Mouse (Mus musculus) cerebellum, postnatal 14 days (tissue): Measurements from ENCODE around the gene Ttll9.
A peak's percentile ranks its signal among the peaks of the same experiment; 100 is the strongest.

ENCODE experiments used
- DNase-seq, 2 experiments: peaks; one replicate each; pipeline ENCODE4 v3.0.0; 2021; ENCODE audit warnings: mixed read lengths in 2 of 2

The Ttll9 gene

GRCm38 (mm10) chr2:152962091-152962793, at the start of gene Ttll9:
Gene Ttll9 (plus strand): TSS chr2:152962485.
- peak; percentile 82 to 85 for DNase-seq

GRCm38 (mm10) chr2:152913471-152913870, 48.8 kb upstream of the Ttll9 start:
- no peak for DNase-seq

GRCm38 (mm10) chr2:152914310-152915120, 47.8 kb upstream of the Ttll9 start:
- DNase-seq: peak; percentile 96 to 97

- DNase-seq: no peak
These were observed 46.8 kb upstream of the Ttll9 start for GRCm38 (mm10) chr2:152915453-152915852.

GRCm38 (mm10) chr2:152916111-152916510, 46.2 kb upstream of the Ttll9 start:
- DNase-seq: no peak

GRCm38 (mm10) chr2:152917671-152918070, 44.6 kb upstream of the Ttll9 start:
- DNase-seq: no peak

- peak in 1 of 2 experiments; percentile 46 for DNase-seq
These were observed 39.9 kb upstream of the Ttll9 start for GRCm38 (mm10) chr2:152922376-152922775.

- peak; percentile 63 to 68 for DNase-seq
These were observed 38.7 kb upstream of the Ttll9 start for GRCm38 (mm10) chr2:152923621-152924020.

- no peak for DNase-seq
These were observed 38.2 kb upstream of the Ttll9 start for GRCm38 (mm10) chr2:152924128-152924527.

GRCm38 (mm10) chr2:152924543-152924942, 37.7 kb upstream of the Ttll9 start:
- no peak for DNase-seq

- DNase-seq: no peak
These were observed 37.0 kb upstream of the Ttll9 start for GRCm38 (mm10) chr2:152925189-152925872.

- DNase-seq: no peak
These were observed 35.4 kb upstream of the Ttll9 start for GRCm38 (mm10) chr2:152926896-152927295.

- DNase-seq: no peak
These were observed 34.9 kb upstream of the Ttll9 start for GRCm38 (mm10) chr2:152927371-152927770.

GRCm38 (mm10) chr2:152928219-152928987, 33.9 kb upstream of the Ttll9 start:
- no peak for DNase-seq

GRCm38 (mm10) chr2:152928988-152929370, 33.3 kb upstream of the Ttll9 start:
- no peak for DNase-seq

- DNase-seq: no peak
These were observed 32.0 kb upstream of the Ttll9 start for GRCm38 (mm10) chr2:152930276-152930675.

- DNase-seq: no peak
These were observed 30.7 kb upstream of the Ttll9 start for GRCm38 (mm10) chr2:152931456-152932160.

GRCm38 (mm10) chr2:152933048-152933447, 29.2 kb upstream of the Ttll9 start, which contains the start of gene Foxs1:
Gene Foxs1 (minus strand): TSS chr2:152933208.
- no peak for DNase-seq

- DNase-seq: peak; percentile 65 to 80
These were observed 28.7 kb upstream of the Ttll9 start for GRCm38 (mm10) chr2:152933614-152934013.

- DNase-seq: peak; percentile 59 to 84
These were observed 22.4 kb upstream of the Ttll9 start for GRCm38 (mm10) chr2:152939846-152940245.

GRCm38 (mm10) chr2:152941106-152941505, 21.2 kb upstream of the Ttll9 start:
- DNase-seq: peak in 1 of 2 experiments; percentile 52

- no peak for DNase-seq
These were observed 20.5 kb upstream of the Ttll9 start for GRCm38 (mm10) chr2:152941776-152942175.
